Mouse (Mus musculus) lung, postnatal 0 days (tissue): Measurements from ENCODE around the gene Slc25a36.

Experiments
- CTCF ChIP-seq: IDR thresholded peaks from 2 replicates; pipeline ENCODE4 v1.5.1; 2016; ENCODE audit warnings: antibody characterized with exemption, mild to moderate bottlenecking
- EP300 ChIP-seq: IDR thresholded peaks from 2 replicates; pipeline ENCODE4 v1.6.1; 2016; ENCODE audit warnings: antibody characterized with exemption, mild to moderate bottlenecking, control low read depth

DNA sequence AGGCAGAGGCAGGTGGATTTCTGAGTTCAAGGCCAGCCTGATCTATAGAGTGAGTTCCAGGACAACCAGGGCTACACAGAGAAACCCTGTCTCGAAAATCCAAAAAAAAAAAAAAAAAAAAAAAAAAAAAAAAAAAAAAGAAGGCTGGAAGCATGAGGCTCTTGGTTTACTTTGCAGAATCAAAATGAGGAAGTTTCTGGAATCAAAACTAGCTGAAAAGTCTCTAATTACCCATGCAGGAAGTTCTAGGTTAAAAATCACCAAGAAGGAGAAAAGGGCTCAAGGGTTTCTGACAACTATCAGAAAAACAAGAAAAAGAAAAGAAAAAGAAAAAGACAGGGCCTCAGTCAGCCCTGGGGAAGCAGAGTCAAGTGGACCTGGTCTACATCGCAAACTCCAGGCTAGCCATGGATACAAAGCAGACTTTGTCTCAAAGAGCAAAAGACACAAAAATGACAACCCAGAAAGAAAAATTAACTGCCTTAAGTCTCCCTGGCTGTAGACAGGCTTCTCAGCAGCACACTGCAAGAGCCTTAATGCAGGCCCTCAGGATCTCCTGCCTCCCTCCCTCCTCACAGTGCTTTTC is 5.5 kb downstream of the Slc25a36 start:
- TF ChIP-seq CTCF = no peak
- no peak for TF ChIP-seq EP300
